Mouse (Mus musculus) hindbrain, embryonic 14.5 days (tissue): ENCODE results near the gene Fstl3. TPM values are rescaled to one million over a fixed set of nuclear protein-coding genes. Genes with fewer than 3 reads are reported as not detected.

Experiments
- ATAC-seq: fragments of 200-750 bp; cut with Nextera tagmentation; 2 replicates; pipeline ENCODE4 v1.8.0; 2017; ENCODE audit warnings: moderate number of reproducible peaks, mild to moderate bottlenecking, moderate TSS enrichment, moderate library complexity; ENCODE audit not compliant: low FRiP score
- DNase-seq: peaks from one replicate; pipeline ENCODE4 v3.0.0-alpha.2; 2015; ENCODE audit warnings: low spot score
- H3K27ac ChIP-seq: fragments of 300-500 bp; sonication (generic); 2 replicates; pipeline ENCODE4 v1.5.1; 2014; ENCODE audit warnings: mild to moderate bottlenecking, moderate library complexity
- H3K27me3 ChIP-seq: fragments of 300-500 bp; sonication (generic); 2 replicates; pipeline ENCODE4 v1.6.1; 2014; ENCODE audit warnings: mild to moderate bottlenecking, low read length, mixed read lengths; ENCODE audit not compliant: control insufficient read depth, insufficient read depth
- H3K36me3 ChIP-seq: fragments of 300-500 bp; sonication (generic); replicated peaks from 2 replicates; pipeline ENCODE4 v1.6.1; 2014; ENCODE audit not compliant: control insufficient read depth, insufficient read depth
- H3K4me1 ChIP-seq: fragments of 300-500 bp; sonication (generic); replicated peaks from 2 replicates; pipeline ENCODE4 v1.6.1; 2014; ENCODE audit warnings: antibody characterized with exemption, low read length, mixed read lengths; ENCODE audit not compliant: control insufficient read depth, insufficient read depth
- H3K4me2 ChIP-seq: fragments of 300-500 bp; sonication (generic); replicated peaks from 2 replicates; pipeline ENCODE4 v1.6.1; 2014; ENCODE audit warnings: mild to moderate bottlenecking, moderate library complexity
- H3K4me3 ChIP-seq: fragments of 300-500 bp; sonication (generic); replicated peaks from 2 replicates; pipeline ENCODE4 v1.5.1; 2014; ENCODE audit warnings: mild to moderate bottlenecking, low read length
- H3K9ac ChIP-seq: fragments of 300-500 bp; sonication (generic); 2 replicates; pipeline ENCODE4 v1.6.1; 2014
- H3K9me3 ChIP-seq: fragments of 300-500 bp; sonication (generic); 2 replicates; pipeline ENCODE4 v1.6.1; 2016; ENCODE audit warnings: low read length; ENCODE audit not compliant: control insufficient read depth
- WGBS: fragments of 180-500 bp; shearing (Covaris S2); extraction: QIAGEN DNeasy Blood & Tissue Kit; methylation state at CpG from one replicate; pipeline ENCODE4 v1.1.7; 2014; 5-methylcytosine and 5-hydroxymethylcytosine counted together
- polyA plus RNA-seq: library from polyadenylated mRNA; unstranded; fragments of >200 nt; fragmentation: Nextera tagmentation; extraction: Ambion mirVana; gene quantifications from 2 replicates; pipeline ENCODE4 v1.2.1, GENCODE M21; 2014

Fstl3 gene
- polyA plus RNA-seq, 1 experiment from 2014 or later = 1.6 TPM

- DNase-seq = no peak
- WGBS = 79% methylated on average over 11 of the region's 11 CpGs
- no peak for ATAC-seq
- Histone ChIP-seq H3K9ac (no peak overlapping the region), H3K4me3 (no peak overlapping the region), H3K36me3 (no peaks in the 10 kb centered on the region; the same call in 1 of the 2 replicates), H3K27ac (no peak overlapping the region), H3K4me1 (peaks cover 49% of the 10 kb centered on the region), H3K9me3 (no peaks in the 10 kb centered on the region), H3K4me2 (no peak overlapping the region), H3K27me3 (no peaks in the 10 kb centered on the region)
These were observed 23.4 kb downstream of the Fstl3 start for GRCm38 (mm10) chr10:79800508-79800907.

DNA sequence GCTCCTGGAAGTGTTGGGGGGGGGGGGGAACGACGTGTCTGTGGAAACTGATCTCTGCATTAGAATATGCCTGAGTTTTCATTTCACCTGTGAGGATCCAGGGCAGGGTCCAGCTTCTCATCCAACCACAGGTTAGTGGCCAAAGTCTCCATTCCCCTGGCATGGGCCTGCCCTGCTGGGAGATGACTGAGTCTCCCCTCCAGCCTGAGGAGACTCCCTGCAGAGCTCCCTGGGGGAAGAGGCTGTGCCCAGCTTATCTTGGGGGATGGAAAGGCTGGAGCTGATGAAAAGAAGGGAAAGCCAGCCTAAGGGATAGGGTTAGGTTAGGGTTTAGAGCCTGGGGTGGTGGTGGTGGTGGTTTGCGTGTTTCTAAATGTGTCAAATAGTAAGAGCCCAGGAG lies 24.8 kb downstream of the Fstl3 start:
- Histone ChIP-seq H3K27me3 (no peaks in the 10 kb centered on the region), H3K36me3 (peaks cover 4% of the 10 kb centered on the region; the same call in 1 of the 2 replicates), H3K9ac (peak overlapping the region; percentile 34; the same call in 1 of the 2 replicates), H3K4me3 (no peak overlapping the region), H3K9me3 (no peaks in the 10 kb centered on the region), H3K4me2 (peak overlapping the region; percentile 23; the same call in 1 of the 2 replicates), H3K27ac (peak overlapping the region; percentile 94), H3K4me1 (peaks cover 55% of the 10 kb centered on the region)
- DNase-seq = no peak
- no peak for ATAC-seq
- WGBS = 19% methylated on average over 3 of the region's 3 CpGs

GRCm38 (mm10) chr10:79802331-79802971 lies 25.4 kb downstream of the Fstl3 start:
- peak overlapping the region; percentile 94 for H3K27ac ChIP-seq
- peak overlapping the region; percentile 34 for H3K9ac ChIP-seq
- no peaks in the 10 kb centered on the region for H3K9me3 ChIP-seq
- H3K4me3 ChIP-seq = no peak overlapping the region
- peaks cover 9% of the 10 kb centered on the region; the same call in 1 of the 2 replicates for H3K36me3 ChIP-seq
- WGBS = 29% methylated on average over 11 of the region's 11 CpGs
- no peak for DNase-seq
- peak overlapping the region; percentile 23; the same call in 1 of the 2 replicates for H3K4me2 ChIP-seq
- ATAC-seq = no peak
- H3K27me3 ChIP-seq = no peaks in the 10 kb centered on the region
- peaks cover 55% of the 10 kb centered on the region for H3K4me1 ChIP-seq

DNA sequence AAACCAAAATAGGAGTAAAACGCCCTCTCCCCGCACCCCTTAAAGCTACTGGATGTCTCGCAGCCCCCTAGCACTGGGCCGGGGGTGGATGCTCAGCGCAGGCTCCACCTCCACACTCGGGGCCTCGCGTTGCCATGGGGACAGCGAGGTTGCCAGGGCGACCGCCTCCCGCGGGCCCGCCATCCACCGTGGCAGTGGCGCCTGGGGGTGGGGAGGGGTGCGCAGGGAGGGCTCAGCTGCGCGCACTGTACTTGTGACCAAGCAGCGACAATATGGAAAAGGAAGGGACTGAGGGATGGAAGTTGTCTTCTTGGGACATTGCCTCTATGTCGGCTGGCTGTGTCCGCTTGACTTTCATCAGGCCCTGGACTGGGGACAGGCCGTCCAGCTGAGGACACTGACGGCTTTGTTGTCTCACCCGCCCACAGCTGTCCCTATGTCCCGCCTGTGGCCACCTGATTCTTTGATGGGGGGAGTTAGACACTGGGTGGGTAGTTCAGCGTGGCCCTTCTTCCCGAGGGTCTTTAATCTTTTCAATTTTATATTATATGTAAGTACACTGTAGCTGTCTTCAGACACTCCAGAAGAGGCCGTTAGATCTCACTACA lies 26.7 kb downstream of the Fstl3 start:
- WGBS = 3% methylated on average over 29 of the region's 29 CpGs
- DNase-seq (peak; percentile 82), ATAC-seq (peak; percentile 92)
- H3K9me3 ChIP-seq = no peaks in the 10 kb centered on the region
- peak overlapping the region; percentile 48 for H3K4me2 ChIP-seq
- peak overlapping the region; percentile 94 for H3K27ac ChIP-seq
- 0 out of 2 replicates have a peak overlapping the region, but pooled peaks have one; percentile 13 for H3K4me3 ChIP-seq
- H3K27me3 ChIP-seq = no peaks in the 10 kb centered on the region
- peak overlapping the region; percentile 21 for H3K9ac ChIP-seq
- peaks cover 23% of the 10 kb centered on the region for H3K36me3 ChIP-seq
- H3K4me1 ChIP-seq = peaks cover 57% of the 10 kb centered on the region

- Histone ChIP-seq H3K9ac (no peak overlapping the region), H3K27ac (0 out of 2 replicates have a peak overlapping the region, but pooled peaks have one; percentile 94), H3K4me3 (no peak overlapping the region), H3K9me3 (no peaks in the 10 kb centered on the region), H3K4me1 (peaks cover 57% of the 10 kb centered on the region), H3K27me3 (no peaks in the 10 kb centered on the region), H3K36me3 (peaks cover 41% of the 10 kb centered on the region), H3K4me2 (no peak overlapping the region)
- ATAC-seq = no peak
- DNase-seq = no peak
- WGBS = 76% methylated on average over 11 of the region's 11 CpGs
These were observed 28.6 kb downstream of the Fstl3 start for GRCm38 (mm10) chr10:79805636-79806035.

- H3K4me1 ChIP-seq = peaks cover 57% of the 10 kb centered on the region
- WGBS = 90% methylated on average over 9 of the region's 9 CpGs
These were observed 29.3 kb downstream of the Fstl3 start for GRCm38 (mm10) chr10:79806331-79806730.

DNA sequence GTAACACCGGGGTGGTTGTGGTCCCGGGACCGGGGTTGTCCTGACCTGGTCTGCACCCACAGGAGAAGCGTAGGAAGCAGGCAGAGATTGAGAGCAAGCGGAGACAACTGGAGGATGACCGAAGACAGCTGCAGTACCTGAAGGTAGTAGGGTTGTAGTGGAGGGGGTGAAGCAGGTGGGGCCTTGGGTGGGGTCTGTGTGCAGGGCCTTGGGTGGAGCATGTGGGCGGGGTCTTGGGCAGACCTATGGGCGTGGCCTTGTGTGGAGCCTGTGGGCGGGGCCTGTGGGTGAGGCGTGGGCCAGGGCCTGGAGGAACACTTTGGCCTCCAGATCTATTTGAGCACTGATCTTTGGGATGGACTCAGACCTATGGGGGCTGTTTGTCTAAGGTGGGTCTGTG lies 29.9 kb downstream of the Fstl3 start:
- H3K27ac ChIP-seq = no peak overlapping the region
- H3K36me3 ChIP-seq = peaks cover 54% of the 10 kb centered on the region
- H3K4me2 ChIP-seq = no peak overlapping the region
- DNase-seq (no peak), ATAC-seq (no peak)
- H3K4me3 ChIP-seq = no peak overlapping the region
- H3K9ac ChIP-seq = no peak overlapping the region
- whole genome bisulfite sequencing = 84% methylated on average over 10 of the region's 10 CpGs
- no peaks in the 10 kb centered on the region for H3K27me3 ChIP-seq
- H3K9me3 ChIP-seq = no peaks in the 10 kb centered on the region
- peaks cover 50% of the 10 kb centered on the region for H3K4me1 ChIP-seq

More at GRCm38 (mm10) chr10:79806331-79806730, 29.3 kb downstream of the Fstl3 start:
- Histone ChIP-seq H3K27me3 (no peaks in the 10 kb centered on the region), H3K9ac (no peak overlapping the region), H3K27ac (no peak overlapping the region), H3K36me3 (peaks cover 48% of the 10 kb centered on the region), H3K4me3 (no peak overlapping the region), H3K4me2 (no peak overlapping the region), H3K9me3 (no peaks in the 10 kb centered on the region)
- no peak for ATAC-seq
- DNase-seq = no peak

GRCm38 (mm10) chr10:79807826-79808225 lies 30.8 kb downstream of the Fstl3 start:
- H3K9me3 ChIP-seq = no peaks in the 10 kb centered on the region
- peak overlapping the region; percentile 64 for H3K27ac ChIP-seq
- H3K36me3 ChIP-seq = peaks cover 61% of the 10 kb centered on the region
- DNase-seq = no peak
- H3K27me3 ChIP-seq = no peaks in the 10 kb centered on the region
- H3K4me1 ChIP-seq = peaks cover 42% of the 10 kb centered on the region
- ATAC-seq = no peak
- no peak overlapping the region for H3K4me3 ChIP-seq
- H3K4me2 ChIP-seq = no peak overlapping the region
- no peak overlapping the region for H3K9ac ChIP-seq
- 29% methylated on average over 11 of the region's 11 CpGs for WGBS

- H3K9ac ChIP-seq = no peak overlapping the region
- H3K4me2 ChIP-seq = no peak overlapping the region
- peaks cover 67% of the 10 kb centered on the region for H3K36me3 ChIP-seq
- peak overlapping the region; percentile 64; the same call in 1 of the 2 replicates for H3K27ac ChIP-seq
- no peaks in the 10 kb centered on the region for H3K27me3 ChIP-seq
- H3K9me3 ChIP-seq = no peaks in the 10 kb centered on the region
- no peak for ATAC-seq
- H3K4me3 ChIP-seq = no peak overlapping the region
- peaks cover 33% of the 10 kb centered on the region for H3K4me1 ChIP-seq
- DNase-seq = no peak
- WGBS = 87% methylated on average over 11 of the region's 11 CpGs
These were observed 31.7 kb downstream of the Fstl3 start for GRCm38 (mm10) chr10:79808728-79809127.
